Mouse (Mus musculus) testis, adult 2 months (tissue): ENCODE data around the gene Txnl4b.

ENCODE experiments used
- CTCF ChIP-seq: fragments of 200-500 bp; IDR thresholded peaks from 2 replicates; pipeline ENCODE4 v1.5.1; 2012; ENCODE audit warnings: low read depth, mild to moderate bottlenecking, inconsistent platforms, low read length, moderate library complexity; ENCODE audit not compliant: control insufficient read depth, insufficient read depth, insufficient replicate concordance
- POLR2A ChIP-seq: fragments of 200-500 bp; IDR thresholded peaks from 2 replicates; pipeline ENCODE4 v1.6.1; 2012; ENCODE audit warnings: low read depth, mild to moderate bottlenecking, inconsistent platforms, low read length, moderate library complexity; ENCODE audit not compliant: control insufficient read depth

DNA sequence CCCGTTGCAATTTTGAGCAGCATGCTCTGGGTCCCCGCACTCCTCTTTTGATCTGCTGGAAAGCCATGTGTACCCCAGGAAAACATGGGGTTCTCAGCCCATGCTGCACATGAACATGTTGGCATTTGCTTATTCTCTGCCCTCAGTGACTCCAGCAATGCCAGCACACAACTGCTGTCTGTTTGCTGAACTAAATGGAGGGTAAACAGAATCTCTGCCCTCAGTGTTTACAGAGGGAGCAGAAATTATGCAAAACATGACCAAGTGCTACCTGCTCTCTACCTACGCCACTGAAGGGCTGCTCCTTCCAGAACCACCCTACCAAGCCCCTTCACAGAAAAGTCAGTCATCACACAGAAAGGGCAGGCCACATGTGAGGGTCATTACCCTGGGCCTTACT, 19.1 kb downstream of the Txnl4b start:
- no peak for TF ChIP-seq CTCF
- TF ChIP-seq POLR2A = no peak
